Mouse (Mus musculus) bone marrow macrophage, adult 2 months (primary cell): Measurements from ENCODE around the gene Acat2. TPM values are rescaled to one million over a fixed set of nuclear protein-coding genes. Genes with fewer than 3 reads are reported as not detected.
"Not testable (repeated sequence)": the region's sequence is repeated elsewhere in the genome, so short reads cannot be mapped to it uniquely, and the experiment has no call there.

Experiments
- H3K27ac ChIP-seq: 2 replicates; pipeline ENCODE4 v1.5.1; 2012; ENCODE audit warnings: low read depth, low read length; ENCODE audit not compliant: insufficient read depth
- H3K4me1 ChIP-seq: 2 replicates; pipeline ENCODE4 v1.6.1; 2012; ENCODE audit warnings: low read length; ENCODE audit not compliant: control insufficient read depth, insufficient read depth
- H3K4me3 ChIP-seq: 2 replicates; pipeline ENCODE4 v1.5.1; 2012; ENCODE audit warnings: mild to moderate bottlenecking, low read length, moderate library complexity; ENCODE audit not compliant: insufficient read depth
- CTCF ChIP-seq: IDR thresholded peaks from 2 replicates; pipeline ENCODE4 v1.5.1; 2012; ENCODE audit warnings: low read depth, mild to moderate bottlenecking, low read length, moderate library complexity
- POLR2A ChIP-seq: IDR thresholded peaks from 2 replicates; pipeline ENCODE4 v1.6.1; 2012; ENCODE audit warnings: mild to moderate bottlenecking, low read depth, low read length, borderline replicate concordance
- polyA plus RNA-seq: library from polyadenylated mRNA; stranded (reverse); fragments of >200 nt; gene quantifications from 2 replicates; pipeline ENCODE4 v1.2.4, GENCODE M21; 2012; ENCODE audit not compliant: missing spikeins, insufficient read depth, insufficient read length

Gene Acat2
- 8.3 and 9.1 TPM in 2 replicates for polyA plus RNA-seq

- TF ChIP-seq POLR2A (no peak), CTCF (no peak)
- Histone ChIP-seq H3K27ac (peak within 1 kb of the TSS; percentile 64), H3K4me1 (peaks cover 13% of the 10 kb centered on the region), H3K4me3 (peak within 1 kb of the TSS; percentile 85)
These were observed at the start of gene Acat2 for GRCm38 (mm10) chr17:12960331-12960873. TSS of gene Acat2 (minus strand) at chr17:12960747.

GRCm38 (mm10) chr17:13009887-13010286 lies 49.3 kb upstream of the Acat2 start:
- TF ChIP-seq CTCF = no peak
- TF ChIP-seq POLR2A = no peak

GRCm38 (mm10) chr17:13008528-13008927 lies 48.0 kb upstream of the Acat2 start:
- Histone ChIP-seq H3K4me1 (peaks cover 10% of the 10 kb centered on the region), H3K4me3 (peak overlapping the region; percentile 90), H3K27ac (peak overlapping the region; percentile 77)
- TF ChIP-seq POLR2A (no peak), CTCF (no peak)

More at GRCm38 (mm10) chr17:13009887-13010286, 49.3 kb upstream of the Acat2 start:
- H3K27ac ChIP-seq = peak overlapping the region; percentile 27; the same call in 1 of the 2 replicates
- no peak overlapping the region for H3K4me3 ChIP-seq
- H3K4me1 ChIP-seq = peaks cover 10% of the 10 kb centered on the region

GRCm38 (mm10) chr17:13007730-13008425 lies 47.3 kb upstream of the Acat2 start:
- TF ChIP-seq CTCF = no peak
- no peak for TF ChIP-seq POLR2A
- peak overlapping the region; percentile 77 for H3K27ac ChIP-seq
- peak overlapping the region; percentile 90 for H3K4me3 ChIP-seq
- peaks cover 10% of the 10 kb centered on the region for H3K4me1 ChIP-seq

- H3K4me3 ChIP-seq = peak overlapping the region; percentile 44; the same call in 1 of the 2 replicates
- H3K4me1 ChIP-seq = peaks cover 10% of the 10 kb centered on the region
- peak overlapping the region; percentile 15; the same call in 1 of the 2 replicates for H3K27ac ChIP-seq
- TF ChIP-seq CTCF (no peak), POLR2A (no peak)
These were observed 46.4 kb upstream of the Acat2 start for GRCm38 (mm10) chr17:13006984-13007383.

- peak within 1 kb of the TSS; percentile 15; the same call in 1 of the 2 replicates for H3K27ac ChIP-seq
- peak within 1 kb of the TSS; percentile 90 for H3K4me3 ChIP-seq
- not testable (repeated sequence) for H3K4me1 ChIP-seq
These were observed 46.0 kb upstream of the Acat2 start, which contains the start of gene Sod2 for GRCm38 (mm10) chr17:13006546-13006945. TSS of gene Sod2 (plus strand) at chr17:13006846.

- not testable (repeated sequence) for H3K27ac ChIP-seq, H3K4me1 ChIP-seq
These were observed 43.9 kb upstream of the Acat2 start for GRCm38 (mm10) chr17:13004436-13004835.

GRCm38 (mm10) chr17:13002243-13002642 lies 41.7 kb upstream of the Acat2 start:
- H3K4me1 ChIP-seq, H3K4me3 ChIP-seq, H3K27ac ChIP-seq: not testable (repeated sequence)

More at GRCm38 (mm10) chr17:13004436-13004835, 43.9 kb upstream of the Acat2 start:
- H3K4me3 ChIP-seq = not testable (repeated sequence)

- no peak for TF ChIP-seq CTCF
- TF ChIP-seq POLR2A = no peak
- Histone ChIP-seq H3K27ac (no peak overlapping the region), H3K4me1 (0 out of 2 replicates have a peak, but pooled peaks cover under 1% of the 10 kb centered on the region), H3K4me3 (no peak overlapping the region)
These were observed 38.5 kb upstream of the Acat2 start for GRCm38 (mm10) chr17:12999069-12999468.

- no peak overlapping the region for H3K27ac ChIP-seq
- no peak overlapping the region for H3K4me3 ChIP-seq
- H3K4me1 ChIP-seq = 0 out of 2 replicates have a peak, but pooled peaks cover 2% of the 10 kb centered on the region
- TF ChIP-seq CTCF = no peak
- TF ChIP-seq POLR2A = no peak
These were observed 37.3 kb upstream of the Acat2 start for GRCm38 (mm10) chr17:12997890-12998289.

GRCm38 (mm10) chr17:12996345-12996744 lies 35.8 kb upstream of the Acat2 start:
- no peak for TF ChIP-seq POLR2A
- TF ChIP-seq CTCF = no peak
- Histone ChIP-seq H3K27ac (no peak overlapping the region), H3K4me1 (0 out of 2 replicates have a peak, but pooled peaks cover 2% of the 10 kb centered on the region), H3K4me3 (no peak overlapping the region)
